Mouse (Mus musculus) spleen, adult 2 months (tissue): ENCODE results near the gene Cacna1s.

Source experiments
- CTCF ChIP-seq: fragments of 200-500 bp; IDR thresholded peaks from 2 replicates; pipeline ENCODE4 v1.5.1; 2011; ENCODE audit warnings: mild to moderate bottlenecking, inconsistent platforms; ENCODE audit not compliant: insufficient read depth, insufficient read length, insufficient replicate concordance; ENCODE audit errors: extremely low read depth
- POLR2A ChIP-seq: fragments of 200-500 bp; IDR thresholded peaks from 2 replicates; pipeline ENCODE4 v1.6.1; 2011; ENCODE audit warnings: low read depth, low read length, inconsistent platforms

DNA sequence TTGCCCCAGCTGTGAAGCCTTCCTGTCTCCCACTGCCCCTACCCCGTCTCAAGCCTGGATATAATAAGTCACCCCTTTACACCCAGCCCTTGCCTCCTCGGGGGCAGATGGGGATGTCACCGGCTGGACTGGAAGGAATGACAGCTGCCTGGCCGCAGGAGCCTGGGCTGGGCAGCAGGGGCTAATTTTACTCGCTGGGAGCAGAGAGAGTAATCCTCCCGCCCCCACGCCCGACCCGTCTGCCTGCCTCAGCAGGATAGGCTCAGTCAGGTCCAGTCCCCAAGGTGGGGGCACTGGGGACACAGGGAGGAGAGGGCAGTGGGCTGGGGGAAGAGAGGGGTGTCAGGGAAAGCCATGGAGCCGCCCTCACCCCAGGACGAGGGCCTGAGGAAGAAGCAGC lies at the start of gene Cacna1s:
- TF ChIP-seq POLR2A (no peak), CTCF (no peak)
